Mouse (Mus musculus) forebrain, embryonic 14.5 days (tissue): ENCODE results near the gene Vdr. TPM values are rescaled to one million over a fixed set of nuclear protein-coding genes. Genes with fewer than 3 reads are reported as not detected.

Experiments
- ATAC-seq: fragments of 200-750 bp; cut with Nextera tagmentation; 2 replicates; pipeline ENCODE4 v1.8.0; 2017; ENCODE audit warnings: mild to moderate bottlenecking, moderate library complexity
- DNase-seq: peaks from one replicate; pipeline ENCODE4 v3.0.0-alpha.2; 2015; ENCODE audit warnings: low spot score
- H3K27ac ChIP-seq: fragments of 300-500 bp; sonication (generic); 2 replicates; pipeline ENCODE4 v1.5.1; 2014; ENCODE audit warnings: low read depth, mild to moderate bottlenecking, control low read depth, low read length, moderate library complexity
- H3K27me3 ChIP-seq: fragments of 300-500 bp; sonication (generic); replicated peaks from 2 replicates; pipeline ENCODE4 v1.6.1; 2014; ENCODE audit warnings: low read length, control low read depth, mixed read lengths; ENCODE audit not compliant: control insufficient read depth, insufficient read depth
- H3K36me3 ChIP-seq: fragments of 300-500 bp; sonication (generic); 2 replicates; pipeline ENCODE4 v1.6.1; 2014; ENCODE audit warnings: low read length, control low read depth; ENCODE audit not compliant: control insufficient read depth, insufficient read depth
- H3K4me1 ChIP-seq: fragments of 300-500 bp; sonication (generic); 2 replicates; pipeline ENCODE4 v1.6.1; 2014; ENCODE audit warnings: antibody characterized with exemption, low read length, control low read depth; ENCODE audit not compliant: control insufficient read depth, insufficient read depth
- H3K4me2 ChIP-seq: fragments of 300-500 bp; sonication (generic); 2 replicates; pipeline ENCODE4 v1.6.1; 2014; ENCODE audit warnings: mild to moderate bottlenecking, control low read depth, low read length
- H3K4me3 ChIP-seq: fragments of 300-500 bp; sonication (generic); 2 replicates; pipeline ENCODE4 v1.5.1; 2014; ENCODE audit warnings: low read depth, low read length, control low read depth
- H3K9ac ChIP-seq: fragments of 300-500 bp; sonication (generic); 2 replicates; pipeline ENCODE4 v1.6.1; 2014; ENCODE audit warnings: mild to moderate bottlenecking, low read length, control low read depth, moderate library complexity
- H3K9me3 ChIP-seq: fragments of 300-500 bp; sonication (generic); replicated peaks from 2 replicates; pipeline ENCODE4 v1.6.1; 2016; ENCODE audit warnings: low read length, control low read depth, mixed read lengths; ENCODE audit not compliant: control insufficient read depth
- WGBS: fragments of 180-500 bp; shearing (Covaris S2); extraction: QIAGEN DNeasy Blood & Tissue Kit; methylation state at CpG from one replicate; pipeline ENCODE4 v1.1.7; 2014; 5-methylcytosine and 5-hydroxymethylcytosine counted together
- polyA plus RNA-seq: library from polyadenylated mRNA; unstranded; fragments of >200 nt; fragmentation: Nextera tagmentation; extraction: Ambion mirVana; gene quantifications from 2 replicates; pipeline ENCODE4 v1.2.1, GENCODE M21; 2014

Gene Vdr
- polyA plus RNA-seq, 1 experiment from 2014 or later: 0.20 TPM

DNA sequence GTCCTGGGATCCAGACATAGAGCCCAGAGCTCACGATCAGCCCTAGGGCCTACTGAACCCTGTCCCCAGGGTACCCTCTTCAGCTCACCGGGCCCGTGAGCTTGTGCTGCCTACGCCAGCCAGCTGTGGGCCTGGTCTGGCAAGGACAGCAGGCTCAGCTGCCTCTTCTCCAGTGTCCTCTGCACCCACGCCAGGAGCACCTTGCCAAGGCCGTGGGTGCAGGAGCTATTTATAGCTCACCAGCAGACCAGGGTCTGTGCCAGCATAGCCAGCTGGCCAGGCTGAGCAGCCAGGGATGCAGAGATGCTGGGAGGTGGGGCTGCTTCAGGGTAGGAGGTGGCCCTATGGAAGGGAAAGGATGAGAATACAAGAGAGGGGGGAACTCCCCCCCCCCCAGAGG is 98.3 kb downstream of the Vdr start:
- DNase-seq (peak; percentile 68), ATAC-seq (peak; percentile 74)
- Histone ChIP-seq H3K9me3 (no peaks in the 10 kb centered on the region), H3K27me3 (no peaks in the 10 kb centered on the region), H3K4me3 (no peak overlapping the region), H3K36me3 (peaks cover 36% of the 10 kb centered on the region), H3K4me1 (peaks cover 20% of the 10 kb centered on the region), H3K9ac (no peak overlapping the region), H3K4me2 (no peak overlapping the region), H3K27ac (peak overlapping the region; percentile 52; the same call in 1 of the 2 replicates)
- WGBS: 49% methylated on average over 6 of the region's 6 CpGs

DNA sequence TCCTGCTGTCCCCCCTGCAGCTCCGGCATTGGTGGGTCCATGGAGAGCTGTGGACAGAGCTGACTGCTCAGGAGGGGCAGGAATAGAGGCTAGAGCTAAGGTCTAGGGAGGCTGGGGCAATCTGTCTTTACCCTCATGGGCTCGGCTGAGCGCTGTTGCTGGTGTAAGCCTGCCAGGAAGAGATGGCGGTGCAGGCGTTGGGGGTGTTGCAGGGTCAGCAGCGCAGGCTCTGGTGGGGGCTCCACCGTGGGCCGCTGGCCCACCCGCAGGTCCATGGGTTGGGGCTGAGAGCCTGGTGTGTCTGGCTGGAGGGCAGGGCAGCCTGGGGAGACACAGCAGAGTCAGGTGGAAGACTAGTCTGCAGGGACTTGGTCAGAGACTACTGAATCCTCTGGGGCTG is 99.1 kb downstream of the Vdr start:
- Histone ChIP-seq H3K9me3 (no peaks in the 10 kb centered on the region), H3K27ac (no peak overlapping the region), H3K4me1 (peaks cover 20% of the 10 kb centered on the region), H3K9ac (no peak overlapping the region), H3K36me3 (peaks cover 44% of the 10 kb centered on the region), H3K4me2 (no peak overlapping the region), H3K4me3 (no peak overlapping the region), H3K27me3 (no peaks in the 10 kb centered on the region)
- DNase-seq: no peak
- no peak for ATAC-seq
- WGBS: 91% methylated on average over 9 of the region's 9 CpGs

DNA sequence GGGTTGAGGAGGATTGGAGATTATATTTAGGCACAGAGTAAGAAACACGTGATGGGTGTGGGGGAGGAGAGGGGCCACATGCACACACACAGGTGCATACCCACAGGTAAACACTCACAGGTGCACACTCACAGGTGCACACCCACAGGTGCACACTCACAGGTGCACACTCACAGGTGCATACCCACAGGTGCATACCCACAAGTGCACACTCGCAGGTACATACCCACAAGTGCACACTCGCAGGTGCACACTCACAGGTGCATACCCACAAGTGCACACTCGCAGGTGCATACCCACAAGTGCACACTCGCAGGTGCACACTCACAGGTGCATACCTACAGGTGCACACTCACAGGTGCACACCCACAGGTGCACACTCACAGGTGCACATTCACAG is 100.0 kb downstream of the Vdr start:
- Histone ChIP-seq H3K9me3 (no peaks in the 10 kb centered on the region), H3K4me3 (no peak overlapping the region), H3K9ac (no peak overlapping the region), H3K27me3 (no peaks in the 10 kb centered on the region), H3K4me2 (no peak overlapping the region), H3K27ac (no peak overlapping the region), H3K36me3 (peaks cover 44% of the 10 kb centered on the region), H3K4me1 (peaks cover 20% of the 10 kb centered on the region)
- 91% methylated on average over 5 of the region's 5 CpGs for WGBS
- no peak for DNase-seq
- no peak for ATAC-seq

DNA sequence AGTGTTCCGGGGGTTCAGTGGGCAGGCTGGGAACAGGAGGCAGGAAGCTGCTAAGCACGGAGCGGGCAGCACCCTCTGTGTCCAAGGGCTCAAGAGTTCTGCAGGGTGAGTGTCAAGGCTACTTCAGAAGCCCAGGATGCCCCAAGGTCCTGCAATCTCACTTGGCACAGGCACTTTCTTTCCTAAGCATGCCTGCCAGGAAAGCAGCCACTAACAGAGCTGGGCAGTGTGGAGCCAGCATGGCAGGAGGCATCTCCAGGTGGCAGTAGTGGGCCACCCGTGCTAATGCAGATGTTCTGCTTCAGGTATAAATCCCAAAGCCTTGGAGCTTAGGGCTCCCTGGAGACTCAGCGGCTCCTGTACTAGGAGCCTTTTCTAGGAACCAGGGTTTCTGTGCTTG is 100.5 kb downstream of the Vdr start:
- DNase-seq: no peak
- 86% methylated on average over 5 of the region's 5 CpGs for WGBS

GRCm38 (mm10) chr15:97809206-97809605 is 101.2 kb downstream of the Vdr start:
- no peaks in the 10 kb centered on the region for H3K9me3 ChIP-seq
- H3K4me3 ChIP-seq: no peak overlapping the region
- no peak for ATAC-seq
- H3K9ac ChIP-seq: no peak overlapping the region
- no peak overlapping the region for H3K4me2 ChIP-seq
- peaks cover 51% of the 10 kb centered on the region for H3K36me3 ChIP-seq
- WGBS: 88% methylated on average over 14 of the region's 14 CpGs
- DNase-seq: no peak
- H3K27me3 ChIP-seq: no peaks in the 10 kb centered on the region
- peaks cover 20% of the 10 kb centered on the region for H3K4me1 ChIP-seq
- H3K27ac ChIP-seq: no peak overlapping the region

More for the DNA sequence above, 100.5 kb downstream of the Vdr start:
- no peaks in the 10 kb centered on the region for H3K27me3 ChIP-seq
- no peak overlapping the region for H3K9ac ChIP-seq
- no peak overlapping the region for H3K4me2 ChIP-seq
- H3K36me3 ChIP-seq: peaks cover 46% of the 10 kb centered on the region
- H3K9me3 ChIP-seq: no peaks in the 10 kb centered on the region
- H3K27ac ChIP-seq: no peak overlapping the region
- no peak for ATAC-seq
- H3K4me3 ChIP-seq: no peak overlapping the region
- H3K4me1 ChIP-seq: peaks cover 20% of the 10 kb centered on the region

- H3K27ac ChIP-seq: no peak overlapping the region
- peaks cover 51% of the 10 kb centered on the region for H3K36me3 ChIP-seq
- ATAC-seq (no peak), DNase-seq (no peak)
- peaks cover 17% of the 10 kb centered on the region for H3K4me1 ChIP-seq
- H3K4me3 ChIP-seq: no peak overlapping the region
- WGBS: 89% methylated on average over 14 of the region's 14 CpGs
- H3K27me3 ChIP-seq: no peaks in the 10 kb centered on the region
- no peaks in the 10 kb centered on the region for H3K9me3 ChIP-seq
- no peak overlapping the region for H3K4me2 ChIP-seq
- H3K9ac ChIP-seq: no peak overlapping the region
Measured at GRCm38 (mm10) chr15:97808532-97808931, 101.9 kb downstream of the Vdr start.

DNA sequence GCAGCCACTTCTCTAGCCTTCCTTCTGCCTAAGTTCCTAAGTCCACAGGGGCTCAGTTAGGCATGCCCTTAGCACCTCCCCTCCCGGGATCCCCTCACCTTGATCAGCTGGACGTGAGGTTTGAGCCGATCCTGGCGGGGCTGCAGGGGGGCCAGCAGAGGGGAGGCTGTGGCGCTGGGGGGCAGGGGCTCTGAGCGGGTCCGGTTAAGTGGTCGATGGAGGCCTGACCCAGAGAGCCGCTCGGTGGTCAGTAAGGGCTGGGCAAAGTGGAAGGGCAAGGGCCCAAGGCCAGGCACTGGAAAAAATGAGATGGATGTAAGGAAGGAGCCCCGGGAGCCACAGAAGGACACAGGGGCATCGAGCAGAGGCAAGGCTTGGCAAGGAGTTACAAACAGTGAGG is 102.6 kb downstream of the Vdr start:
- H3K36me3 ChIP-seq: peaks cover 51% of the 10 kb centered on the region
- ATAC-seq (no peak), DNase-seq (no peak)
- no peak overlapping the region for H3K4me3 ChIP-seq
- H3K4me2 ChIP-seq: no peak overlapping the region
- 77% methylated on average over 12 of the region's 12 CpGs for WGBS
- peaks cover 11% of the 10 kb centered on the region for H3K4me1 ChIP-seq
- H3K27ac ChIP-seq: no peak overlapping the region
- no peak overlapping the region for H3K9ac ChIP-seq
- no peaks in the 10 kb centered on the region for H3K27me3 ChIP-seq
- no peaks in the 10 kb centered on the region for H3K9me3 ChIP-seq

Other genes with a start within 250 kb of the Vdr start
- gene Rpap3, start 204.8 kb downstream of the Vdr start, polyA plus RNA-seq: 44.3 and 45.4 TPM in 2 replicates
- 0.11 and 0.14 TPM in 2 replicates for gene Endou, start 179.3 kb downstream of the Vdr start, polyA plus RNA-seq
- 4.9 and 6.4 TPM in 2 replicates for gene Rapgef3, start 142.7 kb downstream of the Vdr start, polyA plus RNA-seq
- 65.4 and 69.1 TPM in 2 replicates for gene Slc48a1, start 132.1 kb downstream of the Vdr start, polyA plus RNA-seq
- gene Hdac7, start 66.1 kb downstream of the Vdr start, polyA plus RNA-seq: 19.5 and 20.0 TPM in 2 replicates
- gene Tmem106c, start 53.6 kb upstream of the Vdr start, polyA plus RNA-seq: 71.7 and 75.2 TPM in 2 replicates
- 19.4 and 23.9 TPM in 2 replicates for gene Col2a1, start 94.1 kb upstream of the Vdr start, polyA plus RNA-seq
- gene Pfkm, start 182.0 kb upstream of the Vdr start, polyA plus RNA-seq: 65.0 and 73.6 TPM in 2 replicates
- gene Senp1, start 183.1 kb upstream of the Vdr start, polyA plus RNA-seq: 21.7 and 24.8 TPM in 2 replicates